Mouse (Mus musculus): Measurements from ENCODE around the gene Cd7. TPM values are rescaled to one million over a fixed set of nuclear protein-coding genes. Genes with fewer than 3 reads are reported as not detected.
A peak's percentile ranks its signal among the peaks of the same experiment; 100 is the strongest.

Cd7 gene
- polyA plus RNA-seq, 1 experiment from 2014 or later = 2.4 TPM

- Histone ChIP-seq H3K27ac (ENCODE audit: low read length) (no peak overlapping the region), H3K9me3 (ENCODE audit: low read length) (no peaks in the 10 kb centered on the region), H3K27me3 (replicated peaks; ENCODE audit: insufficient read depth, low read length) (no peaks in the 10 kb centered on the region), H3K36me3 (ENCODE audit: insufficient read depth, low read length) (no peaks in the 10 kb centered on the region), H3K9ac (replicated peaks; ENCODE audit: low read depth) (no peak overlapping the region), H3K4me2 (replicated peaks; ENCODE audit: low read depth, low read length) (no peak overlapping the region), H3K4me1 (ENCODE audit: insufficient read depth, low read depth, low read length) (no peaks in the 10 kb centered on the region; the same call in 1 of the 2 replicates), H3K4me3 (ENCODE audit: low read depth, low read length) (no peak overlapping the region)
- TF ChIP-seq CTCF (IDR thresholded peaks at IDR 0.05) (no peak), EP300 (IDR thresholded peaks at IDR 0.05) (no peak)
- 82% methylated on average over 4 of the region's 4 CpGs for WGBS
- ATAC-seq = no peak
- DNase-seq (ENCODE audit: low spot score) = no peak
These were observed 20.3 kb upstream of the Cd7 start for GRCm38 (mm10) chr11:121059471-121059870.

- Histone ChIP-seq H3K27ac (ENCODE audit: low read length) (no peak overlapping the region), H3K9ac (replicated peaks; ENCODE audit: low read depth) (no peak overlapping the region), H3K4me1 (ENCODE audit: insufficient read depth, low read depth, low read length) (no peaks in the 10 kb centered on the region; the same call in 1 of the 2 replicates), H3K9me3 (ENCODE audit: low read length) (no peaks in the 10 kb centered on the region), H3K4me3 (ENCODE audit: low read depth, low read length) (no peak overlapping the region), H3K36me3 (ENCODE audit: insufficient read depth, low read length) (no peaks in the 10 kb centered on the region), H3K27me3 (replicated peaks; ENCODE audit: insufficient read depth, low read length) (no peaks in the 10 kb centered on the region), H3K4me2 (replicated peaks; ENCODE audit: low read depth, low read length) (no peak overlapping the region)
- DNase-seq (ENCODE audit: low spot score) = no peak
- no peak for ATAC-seq
- no peak for TF ChIP-seq EP300 (IDR thresholded peaks at IDR 0.05)
- TF ChIP-seq CTCF (IDR thresholded peaks at IDR 0.05) = no peak
- 85% methylated on average over 4 of the region's 4 CpGs for WGBS
These were observed 19.7 kb upstream of the Cd7 start for GRCm38 (mm10) chr11:121058956-121059355.

- Histone ChIP-seq H3K36me3 (ENCODE audit: insufficient read depth, low read length) (no peaks in the 10 kb centered on the region), H3K9ac (replicated peaks; ENCODE audit: low read depth) (no peak overlapping the region)
These were observed 18.9 kb upstream of the Cd7 start for GRCm38 (mm10) chr11:121058122-121058521.

GRCm38 (mm10) chr11:121056536-121057236 is 17.5 kb upstream of the Cd7 start:
- Histone ChIP-seq H3K27me3 (replicated peaks; ENCODE audit: insufficient read depth, low read length) (no peaks in the 10 kb centered on the region), H3K27ac (ENCODE audit: low read length) (no peak overlapping the region), H3K4me2 (replicated peaks; ENCODE audit: low read depth, low read length) (no peak overlapping the region), H3K36me3 (ENCODE audit: insufficient read depth, low read length) (no peaks in the 10 kb centered on the region), H3K9ac (replicated peaks; ENCODE audit: low read depth) (no peak overlapping the region), H3K4me1 (ENCODE audit: insufficient read depth, low read depth, low read length) (no peaks in the 10 kb centered on the region; the same call in 1 of the 2 replicates), H3K4me3 (ENCODE audit: low read depth, low read length) (no peak overlapping the region), H3K9me3 (ENCODE audit: low read length) (no peaks in the 10 kb centered on the region)
- no peak for TF ChIP-seq EP300 (IDR thresholded peaks at IDR 0.05)
- no peak for TF ChIP-seq CTCF (IDR thresholded peaks at IDR 0.05)
- WGBS = 22% methylated on average over 7 of the region's 7 CpGs
- DNase-seq (ENCODE audit: low spot score) = no peak
- ATAC-seq = peak; percentile 41

More at GRCm38 (mm10) chr11:121058122-121058521, 18.9 kb upstream of the Cd7 start:
- TF ChIP-seq EP300 (IDR thresholded peaks at IDR 0.05) (no peak), CTCF (IDR thresholded peaks at IDR 0.05) (no peak)
- DNase-seq (ENCODE audit: low spot score) = no peak
- H3K4me2 ChIP-seq (replicated peaks; ENCODE audit: low read depth, low read length) = no peak overlapping the region
- no peaks in the 10 kb centered on the region for H3K9me3 ChIP-seq (ENCODE audit: low read length)
- no peaks in the 10 kb centered on the region for H3K27me3 ChIP-seq (replicated peaks; ENCODE audit: insufficient read depth, low read length)
- no peak overlapping the region for H3K27ac ChIP-seq (ENCODE audit: low read length)
- 61% methylated on average over 5 of the region's 5 CpGs for WGBS
- no peak for ATAC-seq
- no peak overlapping the region for H3K4me3 ChIP-seq (ENCODE audit: low read depth, low read length)
- no peaks in the 10 kb centered on the region; the same call in 1 of the 2 replicates for H3K4me1 ChIP-seq (ENCODE audit: insufficient read depth, low read depth, low read length)

- peak; percentile 100 for TF ChIP-seq CTCF (IDR thresholded peaks at IDR 0.05)
- no peak for TF ChIP-seq EP300 (IDR thresholded peaks at IDR 0.05)
- Histone ChIP-seq H3K36me3 (ENCODE audit: insufficient read depth, low read length) (no peaks in the 10 kb centered on the region), H3K4me2 (replicated peaks; ENCODE audit: low read depth, low read length) (no peak overlapping the region), H3K4me3 (ENCODE audit: low read depth, low read length) (no peak overlapping the region), H3K9me3 (ENCODE audit: low read length) (no peaks in the 10 kb centered on the region), H3K4me1 (ENCODE audit: insufficient read depth, low read depth, low read length) (no peaks in the 10 kb centered on the region; the same call in 1 of the 2 replicates), H3K9ac (replicated peaks; ENCODE audit: low read depth) (no peak overlapping the region), H3K27me3 (replicated peaks; ENCODE audit: insufficient read depth, low read length) (no peaks in the 10 kb centered on the region), H3K27ac (ENCODE audit: low read length) (no peak overlapping the region)
- 13% methylated on average over 8 of the region's 8 CpGs for whole genome bisulfite sequencing
- DNase-seq (ENCODE audit: low spot score) = peak; percentile 84
- ATAC-seq = peak; percentile 46
These were observed 14.3 kb upstream of the Cd7 start for GRCm38 (mm10) chr11:121053536-121053935.

GRCm38 (mm10) chr11:121052387-121052786 is 13.2 kb upstream of the Cd7 start:
- DNase-seq (ENCODE audit: low spot score) = no peak
- Histone ChIP-seq H3K9me3 (ENCODE audit: low read length) (no peaks in the 10 kb centered on the region), H3K36me3 (ENCODE audit: insufficient read depth, low read length) (no peaks in the 10 kb centered on the region), H3K4me1 (ENCODE audit: insufficient read depth, low read depth, low read length) (no peaks in the 10 kb centered on the region; the same call in 1 of the 2 replicates), H3K27me3 (replicated peaks; ENCODE audit: insufficient read depth, low read length) (no peaks in the 10 kb centered on the region), H3K4me3 (ENCODE audit: low read depth, low read length) (no peak overlapping the region), H3K9ac (replicated peaks; ENCODE audit: low read depth) (no peak overlapping the region), H3K4me2 (replicated peaks; ENCODE audit: low read depth, low read length) (no peak overlapping the region), H3K27ac (ENCODE audit: low read length) (no peak overlapping the region)
- ATAC-seq = no peak
- 71% methylated on average over 4 of the region's 4 CpGs for WGBS
- TF ChIP-seq CTCF (IDR thresholded peaks at IDR 0.05) (no peak), EP300 (IDR thresholded peaks at IDR 0.05) (no peak)
